Mouse (Mus musculus) myocyte (in vitro differentiated cells): ENCODE measurements around the gene Ptbp3.

Experiments
- CEBPB ChIP-seq: IDR thresholded peaks from 2 replicates; pipeline ENCODE4 v1.6.1; 2011; ENCODE audit warnings: mild to moderate bottlenecking, moderate library complexity; ENCODE audit not compliant: poor library complexity, insufficient read depth, severe bottlenecking
- E2F4 ChIP-seq: IDR thresholded peaks from one replicate; pipeline ENCODE4 v1.6.1; 2011; ENCODE audit warnings: mild to moderate bottlenecking, control low read depth, moderate library complexity; ENCODE audit not compliant: insufficient read depth
- MAX ChIP-seq: IDR thresholded peaks from one replicate; pipeline ENCODE4 v1.6.1; 2011; ENCODE audit warnings: low read depth, mild to moderate bottlenecking, control low read depth
- MYOD1 ChIP-seq, 3 experiments: IDR thresholded peaks; one replicate each; pipeline ENCODE4 v1.6.1; 2011; ENCODE audit warnings: control low read depth in 2 of 3, low read depth in 2 of 3, mild to moderate bottlenecking in 2 of 3, moderate library complexity in 1 of 3; ENCODE audit not compliant: insufficient read length in 2 of 3, control insufficient read depth in 1 of 3
- MYOG ChIP-seq, 3 experiments: IDR thresholded peaks; one replicate each; pipeline ENCODE4 v1.6.1; 2011; ENCODE audit warnings: control low read depth in 2 of 3, low read depth in 2 of 3, mild to moderate bottlenecking in 2 of 3; ENCODE audit not compliant: insufficient read length in 2 of 3, control insufficient read depth in 1 of 3, insufficient read depth in 1 of 3
- POLR2A ChIP-seq: IDR thresholded peaks from one replicate; pipeline ENCODE4 v1.6.1; 2011; ENCODE audit warnings: low read depth, mild to moderate bottlenecking, control low read depth, moderate library complexity; ENCODE audit not compliant: insufficient read length
- POLR2AphosphoS2 ChIP-seq: IDR thresholded peaks from one replicate; pipeline ENCODE4 v1.6.1; 2011; ENCODE audit warnings: low read depth, control low read depth; ENCODE audit not compliant: insufficient read length
- REST ChIP-seq: IDR thresholded peaks from one replicate; pipeline ENCODE4 v1.6.1; 2011; ENCODE audit warnings: mild to moderate bottlenecking, control low read depth, moderate library complexity; ENCODE audit not compliant: insufficient read depth, insufficient read length
- SRF ChIP-seq: IDR thresholded peaks from one replicate; pipeline ENCODE4 v1.6.1; 2011; ENCODE audit warnings: low read depth; ENCODE audit not compliant: control insufficient read depth, insufficient read length
- TCF12 ChIP-seq: IDR thresholded peaks from one replicate; pipeline ENCODE4 v1.6.1; 2011; ENCODE audit warnings: mild to moderate bottlenecking, control low read depth; ENCODE audit not compliant: poor library complexity, insufficient read depth, severe bottlenecking
- TCF3 ChIP-seq: IDR thresholded peaks from one replicate; pipeline ENCODE4 v1.6.1; 2011; ENCODE audit warnings: low read depth, control low read depth; ENCODE audit not compliant: insufficient read length
- USF1 ChIP-seq: IDR thresholded peaks from one replicate; pipeline ENCODE4 v1.6.1; 2011; ENCODE audit warnings: low read depth, mild to moderate bottlenecking, control low read depth, moderate library complexity

- TF ChIP-seq TCF12 (no peak), POLR2A (no peak), MAX (no peak), SRF (no peak), POLR2AphosphoS2 (no peak), E2F4 (no peak), TCF3 (no peak), USF1 (no peak), MYOG (IDR thresholded peaks at IDR 0.05; ENCODE audit: control insufficient read depth in 1 of 3, insufficient read depth in 1 of 3, insufficient read length in 2 of 3, low read depth in 2 of 3) (no peak), MYOD1 (IDR thresholded peaks at IDR 0.05; ENCODE audit: control insufficient read depth in 1 of 3, insufficient read length in 2 of 3, low read depth in 2 of 3) (no peak), CEBPB (no peak), REST (no peak)
These were observed 15.0 kb upstream of the Ptbp3 start for GRCm38 (mm10) chr4:59564128-59564527.
